Comparison of ENCODE assay signal across 20 mouse cellular contexts in the genomic region with DNA sequence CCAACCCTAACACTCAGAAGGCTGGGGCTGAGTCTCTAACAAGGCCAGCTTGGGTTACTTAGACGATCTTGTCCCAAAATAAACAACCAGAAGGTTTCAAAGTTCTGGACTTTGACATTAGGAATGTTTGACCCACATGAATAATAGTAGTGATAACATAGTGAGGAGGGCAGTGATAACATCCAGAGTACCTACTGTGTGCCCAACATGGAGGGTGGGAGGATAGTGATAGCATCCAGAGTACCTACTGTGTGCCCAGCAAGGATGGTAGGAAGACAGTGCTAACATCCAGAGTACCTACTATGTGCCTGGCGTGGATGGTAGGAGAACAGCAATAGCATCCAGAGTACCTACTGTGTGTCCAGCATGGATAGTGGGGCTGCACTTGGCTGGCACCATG. TPM values are rescaled to one million over a fixed set of nuclear protein-coding genes. Genes with fewer than 3 reads are reported as not detected.
"Had no signal": no experiment of that assay in that cellular context is flagged by ENCODE, and none has a peak within 500 bp of the region (broad histone marks: within the 10 kb centered on the region; RNA-seq: fewer than 3 reads in every experiment).

No protein-coding gene starts in this region.

- H3K4me3 ChIP-seq: limb, embryonic 10.5 days; limb, embryonic 13.5 days had no signal

- H3K4me2 ChIP-seq: limb, embryonic 13.5 days; lung, embryonic 14.5 days; midbrain, embryonic 11.5 days had no signal

- ATAC-seq: inflammation-experienced regulatory T-cells, adult 6 months; intestine, embryonic 16.5 days; lung, postnatal 0 days had no signal

- DNase-seq: kidney, adult 18-20 months; kidney, adult 9 months; kidney, postnatal 14 days; kidney, postnatal 4 days; lung, embryonic 14.5 days; midbrain, embryonic 14.5 days; right cerebral cortex, postnatal 4 days; thymus, adult 2 months; thymus, postnatal 14 days; thymus, postnatal 4 days had no signal

- H3K27ac ChIP-seq: limb, embryonic 10.5 days; limb, embryonic 13.5 days; liver, embryonic 14.5 days; macrophage; stomach, postnatal 0 days had no signal

- H3K9me3 ChIP-seq: limb, embryonic 10.5 days; limb, embryonic 13.5 days had no signal

- H3K27me3 ChIP-seq: limb, embryonic 13.5 days had no signal

- H3K36me3 ChIP-seq: limb, embryonic 13.5 days had no signal

- H3K9ac ChIP-seq: limb, embryonic 13.5 days; liver, embryonic 14.5 days; lung, embryonic 14.5 days had no signal

RNA-seq across cellular contexts. Expression of a gene that starts 38.2 kb away (rescaled TPM):
- total RNA-seq: megakaryocyte-erythroid progenitor cell, adult 5-6 weeks had no signal
- polyA plus RNA-seq: limb, embryonic 10.5 days; macrophage had no signal

RNA-seq across cellular contexts. Expression of a gene that starts 41.5 kb away (rescaled TPM):
- total RNA-seq: megakaryocyte-erythroid progenitor cell, adult 5-6 weeks had no signal
